Mouse (Mus musculus): Measurements from ENCODE around the gene Azin2. TPM values are rescaled to one million over a fixed set of nuclear protein-coding genes. Genes with fewer than 3 reads are reported as not detected.

Azin2 gene
- total RNA-seq, 1 experiment from 2014 or later = 1.1 TPM

- no peak for ATAC-seq (replicated peaks; ENCODE audit: low read depth, poor library complexity, severe bottlenecking)
Observed at GRCm38 (mm10) chr4:128905251-128905650, 57.0 kb downstream of the Azin2 start.

- no peak for ATAC-seq (replicated peaks; ENCODE audit: low read depth, poor library complexity, severe bottlenecking)
Observed at GRCm38 (mm10) chr4:128904035-128904800, 58.0 kb downstream of the Azin2 start.

- no peak for ATAC-seq (replicated peaks; ENCODE audit: low read depth, poor library complexity, severe bottlenecking)
Observed at GRCm38 (mm10) chr4:128902390-128902789, 59.9 kb downstream of the Azin2 start.

- no peak for ATAC-seq (replicated peaks; ENCODE audit: low read depth, poor library complexity, severe bottlenecking)
Observed at GRCm38 (mm10) chr4:128900484-128900883, 61.8 kb downstream of the Azin2 start.

- peak; percentile 67 for ATAC-seq (replicated peaks; ENCODE audit: low read depth, poor library complexity, severe bottlenecking)
Observed at GRCm38 (mm10) chr4:128899332-128899731, 62.9 kb downstream of the Azin2 start.

- no peak for ATAC-seq (replicated peaks; ENCODE audit: low read depth, poor library complexity, severe bottlenecking)
Observed at GRCm38 (mm10) chr4:128897911-128898421, 64.3 kb downstream of the Azin2 start.

GRCm38 (mm10) chr4:128896667-128897066 lies 65.6 kb downstream of the Azin2 start:
- no peak for ATAC-seq (replicated peaks; ENCODE audit: low read depth, poor library complexity, severe bottlenecking)

GRCm38 (mm10) chr4:128895841-128896240 lies 66.4 kb downstream of the Azin2 start:
- ATAC-seq (replicated peaks; ENCODE audit: low read depth, poor library complexity, severe bottlenecking) = no peak

GRCm38 (mm10) chr4:128894112-128894511 lies 68.1 kb downstream of the Azin2 start:
- ATAC-seq (replicated peaks; ENCODE audit: low read depth, poor library complexity, severe bottlenecking) = no peak

- ATAC-seq (replicated peaks; ENCODE audit: low read depth, poor library complexity, severe bottlenecking) = no peak
Observed at GRCm38 (mm10) chr4:128892188-128892587, 70.1 kb downstream of the Azin2 start.

GRCm38 (mm10) chr4:128891746-128892145 lies 70.5 kb downstream of the Azin2 start:
- no peak for ATAC-seq (replicated peaks; ENCODE audit: low read depth, poor library complexity, severe bottlenecking)

- peak; percentile 63 for ATAC-seq (replicated peaks; ENCODE audit: low read depth, poor library complexity, severe bottlenecking)
Observed at GRCm38 (mm10) chr4:128891157-128891556, 71.1 kb downstream of the Azin2 start.

- no peak for ATAC-seq (replicated peaks; ENCODE audit: low read depth, poor library complexity, severe bottlenecking)
Observed at GRCm38 (mm10) chr4:128889752-128890630, 72.3 kb downstream of the Azin2 start.

- no peak for ATAC-seq (replicated peaks; ENCODE audit: low read depth, poor library complexity, severe bottlenecking)
Observed at GRCm38 (mm10) chr4:128888436-128888990, 73.7 kb downstream of the Azin2 start.

- no peak for ATAC-seq (replicated peaks; ENCODE audit: low read depth, poor library complexity, severe bottlenecking)
Observed at GRCm38 (mm10) chr4:128887641-128888091, 74.6 kb downstream of the Azin2 start.

GRCm38 (mm10) chr4:128887026-128887425 lies 75.2 kb downstream of the Azin2 start:
- no peak for ATAC-seq (replicated peaks; ENCODE audit: low read depth, poor library complexity, severe bottlenecking)

GRCm38 (mm10) chr4:128886571-128886970 lies 75.7 kb downstream of the Azin2 start:
- ATAC-seq (replicated peaks; ENCODE audit: low read depth, poor library complexity, severe bottlenecking) = no peak

- no peak for ATAC-seq (replicated peaks; ENCODE audit: low read depth, poor library complexity, severe bottlenecking)
Observed at GRCm38 (mm10) chr4:128885540-128885939, 76.7 kb downstream of the Azin2 start.

GRCm38 (mm10) chr4:128884711-128885095 lies 77.5 kb downstream of the Azin2 start:
- ATAC-seq (replicated peaks; ENCODE audit: low read depth, poor library complexity, severe bottlenecking) = no peak
